Mouse (Mus musculus): ENCODE results near the gene Acr.
A peak's percentile ranks its signal among the peaks of the same experiment; 100 is the strongest.

The Acr gene

DNA sequence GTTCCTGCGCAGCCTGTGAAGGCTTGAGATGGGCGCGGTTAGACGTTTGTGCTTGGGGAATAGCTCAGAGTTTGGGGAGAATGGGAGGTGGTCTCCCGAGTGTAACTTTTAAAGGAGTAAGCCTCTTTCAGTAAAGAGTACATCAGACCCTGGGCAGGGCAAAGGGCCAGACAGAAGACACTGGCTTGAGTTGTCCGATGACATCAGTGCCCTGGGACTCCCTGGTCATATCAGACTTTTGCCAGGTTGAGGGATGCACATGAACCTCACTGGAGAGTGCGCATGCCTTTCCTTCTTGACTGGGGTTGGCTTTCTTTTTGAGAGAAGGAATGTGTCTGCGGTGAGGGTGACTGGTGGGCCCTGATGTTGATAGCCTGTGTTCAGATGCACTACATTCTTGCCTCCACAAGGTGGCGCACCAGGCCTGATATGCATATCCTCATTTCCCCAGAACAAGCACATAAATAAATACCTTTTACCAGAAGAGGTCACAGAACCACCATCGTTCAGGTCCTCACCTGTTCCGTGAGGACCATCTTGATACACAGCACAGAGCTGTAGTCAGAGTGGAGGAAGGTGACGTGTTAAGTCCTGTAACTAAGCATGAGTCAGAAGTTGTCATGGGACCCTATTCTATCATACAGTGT lies 54.3 kb downstream of the Acr start:
- no peak for DNase-seq (ENCODE audit: low spot score in 2 of 2)

DNA sequence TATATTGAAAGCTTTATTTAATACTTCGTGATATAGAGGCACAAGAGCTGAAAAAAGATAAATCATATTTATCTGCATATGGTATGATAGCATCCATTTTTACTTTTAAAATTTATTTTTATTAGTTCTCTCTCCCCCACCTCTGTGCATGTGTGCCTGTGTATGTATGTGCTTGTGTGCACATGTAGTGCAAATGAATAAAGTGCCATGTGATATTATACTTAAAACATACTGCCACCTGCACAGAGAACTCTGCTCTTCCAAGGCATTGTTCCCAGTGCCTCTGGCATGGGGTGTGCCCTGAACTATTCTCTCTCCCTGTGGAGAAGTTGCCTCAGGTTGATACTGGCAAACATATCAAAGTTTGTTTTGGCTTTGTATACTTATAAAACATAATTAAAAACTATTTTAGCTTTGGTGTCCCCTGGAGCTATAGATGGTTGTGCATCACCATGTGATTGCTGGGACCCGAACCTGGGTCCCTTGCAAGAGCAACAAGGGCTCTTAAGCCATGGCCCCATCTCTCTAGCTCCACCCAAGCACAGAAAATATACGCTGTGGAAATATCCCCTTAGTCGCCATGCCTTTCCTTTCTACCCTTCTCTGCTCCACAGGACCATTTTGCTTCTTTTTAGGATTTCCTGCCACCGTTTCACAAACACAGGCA lies 55.0 kb downstream of the Acr start:
- DNase-seq (ENCODE audit: low spot score in 2 of 2): no peak

DNA sequence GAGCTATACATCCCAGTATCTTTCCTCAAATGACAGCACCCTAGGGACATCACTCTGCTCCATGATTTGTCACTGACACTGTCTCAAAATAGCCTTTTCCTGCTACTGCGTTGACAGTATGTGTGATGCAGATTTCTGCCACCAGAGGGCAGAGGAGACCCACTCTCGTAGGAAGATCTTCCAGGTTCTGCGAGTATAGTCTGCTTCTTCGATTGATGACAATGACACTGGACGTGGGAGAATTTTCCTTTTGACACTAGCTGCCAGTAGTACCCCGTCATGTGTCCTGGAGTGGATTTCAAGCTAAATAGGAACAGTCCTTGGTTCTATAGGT lies 55.5 kb downstream of the Acr start:
- DNase-seq (ENCODE audit: low spot score in 2 of 2): peak in 1 of 2 experiments; percentile 2
